Mouse (Mus musculus) MEL (cell line): ENCODE data around the gene Sez6. TPM values are rescaled to one million over a fixed set of nuclear protein-coding genes. Genes with fewer than 3 reads are reported as not detected.

Experiments
- DNase-seq: peaks from one replicate; pipeline ENCODE4 v3.0.0; 2011; ENCODE audit warnings: low read depth, low spot score
- H3K27ac ChIP-seq: 2 replicates; pipeline ENCODE4 v1.5.1; 2012; ENCODE audit warnings: low read depth, mild to moderate bottlenecking, control low read depth, low read length, moderate library complexity; ENCODE audit not compliant: control insufficient read depth
- H3K27me3 ChIP-seq, 2 experiments: fragments of 150-350 bp in 1 of 2; sonication (generic) in 1 of 2; 2 replicates each; pipeline ENCODE4 v1.6.1; 2012; ENCODE audit warnings: low read length in 2 of 2, mild to moderate bottlenecking in 2 of 2, improper control_type of control experiment in 1 of 2, moderate library complexity in 1 of 2; ENCODE audit not compliant: insufficient read depth in 2 of 2, control insufficient read depth in 1 of 2
- H3K36me3 ChIP-seq, 2 experiments: 2 replicates each; pipeline ENCODE4 v1.6.1; 2012 to 2014; ENCODE audit warnings: low read length in 2 of 2, improper control_type of control experiment in 1 of 2, inconsistent platforms in 1 of 2, mild to moderate bottlenecking in 1 of 2; ENCODE audit not compliant: insufficient read depth in 2 of 2, control insufficient read depth in 1 of 2
- H3K4me1 ChIP-seq, 2 experiments: fragments of 150-350 bp in 1 of 2; sonication (generic) in 1 of 2; 2 replicates each; pipeline ENCODE4 v1.6.1; 2012; ENCODE audit warnings: low read length in 2 of 2, improper control_type of control experiment in 1 of 2, mild to moderate bottlenecking in 1 of 2; ENCODE audit not compliant: insufficient read depth in 2 of 2, control insufficient read depth in 1 of 2
- H3K4me3 ChIP-seq, 2 experiments: fragments of 150-350 bp in 1 of 2; sonication (generic) in 1 of 2; 2 replicates each; pipeline ENCODE4 v1.5.1; 2012; ENCODE audit warnings: low read depth in 2 of 2, low read length in 2 of 2, mild to moderate bottlenecking in 2 of 2, moderate library complexity in 2 of 2, control low read depth in 1 of 2, improper control_type of control experiment in 1 of 2; ENCODE audit not compliant: control insufficient read depth in 1 of 2, insufficient read depth in 1 of 2
- H3K79me2 ChIP-seq: 2 replicates; pipeline ENCODE4 v1.6.1; 2012; ENCODE audit warnings: mild to moderate bottlenecking, low read length, moderate library complexity; ENCODE audit not compliant: control insufficient read depth, poor library complexity, insufficient read depth
- H3K9ac ChIP-seq: 2 replicates; pipeline ENCODE4 v1.6.1; 2012; ENCODE audit warnings: low read depth, mild to moderate bottlenecking, control low read depth, low read length, moderate library complexity; ENCODE audit not compliant: control insufficient read depth, poor library complexity, severe bottlenecking
- H3K9me3 ChIP-seq: fragments of 150-350 bp; sonication (generic); replicated peaks from 2 replicates; pipeline ENCODE4 v1.6.1; 2012; ENCODE audit warnings: mild to moderate bottlenecking, low read length, improper control_type of control experiment, moderate library complexity; ENCODE audit not compliant: insufficient read depth
- BHLHE40 ChIP-seq: IDR thresholded peaks from 2 replicates; pipeline ENCODE4 v1.6.1; 2012; ENCODE audit warnings: low read depth, mild to moderate bottlenecking, inconsistent platforms, low read length, improper control_type of control experiment, borderline replicate concordance
- CHD1 ChIP-seq: IDR thresholded peaks from 2 replicates; pipeline ENCODE4 v1.6.1; 2012; ENCODE audit warnings: low read depth, mild to moderate bottlenecking, inconsistent platforms, low read length, improper control_type of control experiment
- E2F4 ChIP-seq: IDR thresholded peaks from 2 replicates; pipeline ENCODE4 v1.6.1; 2011; ENCODE audit warnings: low read depth, low read length, improper control_type of control experiment, borderline replicate concordance
- EP300 ChIP-seq, 2 experiments: IDR thresholded peaks; 2 replicates each; pipeline ENCODE4 v1.6.1; 2011; ENCODE audit warnings: improper control_type of control experiment in 2 of 2, low read length in 2 of 2, low read depth in 1 of 2, mild to moderate bottlenecking in 1 of 2
- ETS1 ChIP-seq: IDR thresholded peaks from 2 replicates; pipeline ENCODE4 v1.6.1; 2012; ENCODE audit warnings: low read depth, mild to moderate bottlenecking, inconsistent platforms, low read length, improper control_type of control experiment, moderate library complexity
- KAT2A ChIP-seq: conservative IDR thresholded peaks from 2 replicates; pipeline ENCODE4 v1.6.1; 2012; ENCODE audit warnings: low read depth, low read length, improper control_type of control experiment, inconsistent platforms
- MAFK ChIP-seq: IDR thresholded peaks from 2 replicates; pipeline ENCODE4 v1.6.1; 2011; ENCODE audit warnings: low read depth, mild to moderate bottlenecking, low read length, improper control_type of control experiment, borderline replicate concordance
- MAX ChIP-seq: IDR thresholded peaks from 2 replicates; pipeline ENCODE4 v1.6.1; 2011; ENCODE audit warnings: low read length, improper control_type of control experiment
- MEF2A ChIP-seq: IDR thresholded peaks from 2 replicates; pipeline ENCODE4 v1.6.1; 2014; ENCODE audit warnings: low read depth, mild to moderate bottlenecking, inconsistent platforms, low read length, improper control_type of control experiment; ENCODE audit not compliant: poor library complexity, insufficient replicate concordance, severe bottlenecking; ENCODE audit errors: extremely low read depth
- MYB ChIP-seq: IDR thresholded peaks from 2 replicates; pipeline ENCODE4 v1.6.1; 2011; ENCODE audit warnings: mild to moderate bottlenecking, low read depth, low read length, improper control_type of control experiment
- MYC ChIP-seq: IDR thresholded peaks from 2 replicates; pipeline ENCODE4 v1.6.1; 2011; ENCODE audit warnings: low read depth, mild to moderate bottlenecking, low read length, improper control_type of control experiment, moderate library complexity
- NELFE ChIP-seq: IDR thresholded peaks from 2 replicates; pipeline ENCODE4 v1.6.1; 2011; ENCODE audit warnings: low read depth, low read length, improper control_type of control experiment
- NRF1 ChIP-seq: IDR thresholded peaks from 2 replicates; pipeline ENCODE4 v1.6.1; 2014; ENCODE audit warnings: low read depth, mild to moderate bottlenecking, inconsistent platforms, low read length, improper control_type of control experiment, moderate library complexity; ENCODE audit not compliant: poor library complexity, insufficient read depth, severe bottlenecking
- POLR2AphosphoS2 ChIP-seq: IDR thresholded peaks from 2 replicates; pipeline ENCODE4 v1.6.1; 2011; ENCODE audit warnings: low read length, improper control_type of control experiment
- RAD21 ChIP-seq: IDR thresholded peaks from 2 replicates; pipeline ENCODE4 v1.6.1; 2011; ENCODE audit warnings: mild to moderate bottlenecking, low read depth, low read length, improper control_type of control experiment
- SIN3A ChIP-seq: IDR thresholded peaks from 2 replicates; pipeline ENCODE4 v1.6.1; 2012; ENCODE audit warnings: low read length, improper control_type of control experiment, inconsistent platforms
- SMC3 ChIP-seq: IDR thresholded peaks from 2 replicates; pipeline ENCODE4 v1.6.1; 2011; ENCODE audit warnings: low read depth, low read length, improper control_type of control experiment
- TAL1 ChIP-seq: IDR thresholded peaks from 2 replicates; pipeline ENCODE4 v1.6.1; 2012; ENCODE audit warnings: mild to moderate bottlenecking, inconsistent platforms, low read length, moderate library complexity, mixed read lengths
- TCF12 ChIP-seq: IDR thresholded peaks from 2 replicates; pipeline ENCODE4 v1.6.1; 2014; ENCODE audit warnings: low read depth, mild to moderate bottlenecking, inconsistent platforms, low read length, improper control_type of control experiment, moderate library complexity
- USF1 ChIP-seq: IDR thresholded peaks from 2 replicates; pipeline ENCODE4 v1.6.1; 2014; ENCODE audit warnings: low read depth, mild to moderate bottlenecking, inconsistent platforms, low read length, improper control_type of control experiment, moderate library complexity
- USF2 ChIP-seq, 2 experiments: IDR thresholded peaks; 2 replicates each; pipeline ENCODE4 v1.6.1; 2011 to 2012; ENCODE audit warnings: improper control_type of control experiment in 2 of 2, low read length in 2 of 2, borderline replicate concordance in 1 of 2, inconsistent platforms in 1 of 2, low read depth in 1 of 2, mild to moderate bottlenecking in 1 of 2; ENCODE audit not compliant: insufficient read depth in 1 of 2
- ZC3H11A ChIP-seq: IDR thresholded peaks from 2 replicates; pipeline ENCODE4 v1.6.1; 2012; ENCODE audit warnings: low read depth, mild to moderate bottlenecking, inconsistent platforms, low read length, improper control_type of control experiment
- ZKSCAN1 ChIP-seq: IDR thresholded peaks from 2 replicates; pipeline ENCODE4 v1.6.1; 2012; ENCODE audit warnings: low read depth, mild to moderate bottlenecking, inconsistent platforms, low read length, improper control_type of control experiment, moderate library complexity
- polyA plus RNA-seq, 2 experiments: library from polyadenylated mRNA; stranded (reverse) in 1 of 2; unstranded in 1 of 2; fragments of >175 nt in 1 of 2; fragments of >200 nt in 1 of 2; gene quantifications; 2 replicates each; pipeline versions ENCODE4 v1.2.1 to v1.2.4; 2012; ENCODE audit warnings: low replicate concordance in 2 of 2, low read depth in 1 of 2; ENCODE audit not compliant: insufficient read length in 2 of 2, insufficient read depth in 1 of 2, missing spikeins in 1 of 2
- total RNA-seq: library from RNA; depleted of rRNA; stranded (reverse); fragments of 300-350 nt; gene quantifications from 2 replicates; pipeline ENCODE4 v1.2.3, GENCODE M21; 2012

The Sez6 gene
- total and polyA plus RNA-seq, 3 experiments, result 0.04 TPM; not detected in 2

DNA sequence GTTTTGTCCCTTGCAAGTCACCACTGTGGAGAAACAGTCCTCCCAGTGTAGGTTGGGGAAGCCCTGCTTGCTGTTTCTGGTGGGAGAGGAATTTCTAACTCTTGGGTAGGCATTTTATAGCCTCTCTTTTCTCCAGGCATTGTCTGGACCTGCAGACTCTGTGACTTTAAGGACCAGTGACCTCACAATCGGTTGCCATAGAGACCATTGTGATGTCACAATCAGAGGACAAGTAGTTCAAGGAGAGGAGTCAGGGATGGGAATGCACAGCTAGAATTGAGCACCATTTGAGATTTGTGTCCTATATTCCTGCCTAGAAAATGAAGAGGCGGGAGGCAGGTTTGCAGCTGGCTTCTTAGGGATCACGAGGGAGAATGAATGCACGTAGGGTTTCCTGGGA is 7.3 kb upstream of the Sez6 start:
- no peak for DNase-seq
- TF ChIP-seq MYB (no peak), POLR2AphosphoS2 (no peak), NELFE (no peak), MEF2A (no peak), MAX (no peak), MYC (no peak), NRF1 (no peak), SMC3 (no peak), ZC3H11A (no peak), RAD21 (no peak), EP300 (IDR thresholded peaks at IDR 0.05; ENCODE audit: low read depth in 1 of 2, low read length in 2 of 2) (no peak)
- Histone ChIP-seq H3K4me3 (no peak overlapping the region), H3K27ac (no peak overlapping the region), H3K79me2 (no peaks in the 10 kb centered on the region), H3K9ac (no peak overlapping the region), H3K4me1 (no peaks in the 10 kb centered on the region), H3K36me3 (no peaks in the 10 kb centered on the region), H3K27me3 (peaks cover 21 to 31% of the 10 kb centered on the region in 2 experiments), H3K9me3 (no peaks in the 10 kb centered on the region)

DNA sequence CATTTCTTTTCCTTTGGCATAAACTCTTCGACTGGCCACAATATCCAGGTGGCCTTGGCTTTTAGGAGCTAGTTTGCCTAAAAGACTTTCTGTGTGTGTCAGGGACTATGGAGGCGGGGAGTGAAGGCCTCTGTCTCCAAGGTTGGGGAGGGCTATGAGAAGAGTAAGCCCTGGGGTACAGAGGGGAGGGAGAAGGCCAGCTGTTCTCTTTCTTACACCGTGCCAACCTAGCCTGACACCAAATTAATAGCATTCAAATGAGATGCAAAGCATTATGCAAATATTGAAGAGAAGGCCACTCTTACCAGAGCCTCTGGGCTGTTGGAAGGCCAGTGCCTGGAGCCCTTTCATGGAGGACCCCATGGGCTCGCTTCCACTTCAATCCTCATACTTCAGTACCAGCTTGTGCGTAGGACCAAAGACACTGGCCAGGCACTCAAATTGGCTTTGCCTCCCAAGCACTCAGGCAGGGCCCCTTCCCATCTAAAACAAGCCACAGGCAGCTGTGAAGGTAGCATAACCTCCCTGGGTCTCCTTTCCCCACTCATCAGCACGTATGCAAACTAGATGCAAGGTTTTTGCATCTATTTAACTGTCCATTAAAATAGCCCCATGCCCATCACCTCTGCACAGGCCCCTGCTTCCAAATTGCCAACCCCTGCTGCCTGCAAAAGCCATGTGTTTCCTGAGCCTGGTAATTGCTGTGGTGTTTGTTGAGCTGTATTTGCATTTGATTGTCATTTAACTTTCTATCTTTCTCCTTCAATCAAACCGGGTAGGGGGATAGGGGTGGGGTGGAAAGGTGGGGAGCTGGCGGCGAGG is 4.6 kb upstream of the Sez6 start:
- Histone ChIP-seq H3K27me3 (peaks cover 12 to 19% of the 10 kb centered on the region in 2 experiments), H3K36me3 (no peaks in the 10 kb centered on the region), H3K9me3 (no peaks in the 10 kb centered on the region), H3K9ac (no peak overlapping the region), H3K4me1 (no peaks in the 10 kb centered on the region), H3K79me2 (no peaks in the 10 kb centered on the region), H3K4me3 (no peak overlapping the region), H3K27ac (no peak overlapping the region)
- TF ChIP-seq TAL1 (no peak), USF2 (IDR thresholded peaks at IDR 0.05; ENCODE audit: borderline replicate concordance in 1 of 2, insufficient read depth in 1 of 2, low read depth in 1 of 2, low read length in 2 of 2) (no peak), NELFE (no peak), MEF2A (no peak), EP300 (IDR thresholded peaks at IDR 0.05; ENCODE audit: low read depth in 1 of 2, low read length in 2 of 2) (no peak), SMC3 (no peak), SIN3A (no peak), NRF1 (no peak), BHLHE40 (no peak), USF1 (no peak), KAT2A (no peak), TCF12 (no peak), MAFK (no peak), E2F4 (no peak), POLR2AphosphoS2 (no peak), ETS1 (no peak), ZKSCAN1 (no peak), CHD1 (no peak), MYC (no peak), MYB (no peak)
- DNase-seq, result no peak
